Mouse (Mus musculus) B cell, adult 2 months (primary cell): ENCODE results near the gene Alk.
A peak's percentile ranks its signal among the peaks of the same experiment; 100 is the strongest.

Experiments used
- DNase-seq, 2 experiments: peaks; one replicate each; pipeline ENCODE4 v3.0.0; 2022

Alk gene

DNA sequence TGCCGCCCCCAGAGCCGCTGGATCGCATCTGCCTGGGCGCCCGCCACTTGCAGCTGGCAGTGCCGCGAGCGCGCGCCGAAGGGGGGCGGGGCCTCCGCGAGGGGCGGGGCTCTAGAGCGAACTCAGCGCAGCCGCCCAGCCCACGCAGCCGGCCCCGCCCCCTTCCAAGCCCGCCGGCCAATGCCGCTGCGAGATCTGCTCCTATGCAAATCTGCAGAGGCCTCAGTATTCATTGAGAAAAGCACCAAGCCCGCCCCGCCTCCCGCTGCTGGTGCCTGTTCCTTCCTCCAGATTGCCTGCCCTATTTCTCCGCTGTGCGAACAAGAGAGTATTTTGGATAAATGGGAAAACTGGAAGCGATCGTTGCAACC, at the start of gene Alk:
TSS of gene Alk (minus strand) at position 18 of the 371 bp plus-strand sequence.
- DNase-seq = peak; percentile 86 to 87

- DNase-seq = no peak
Observed at GRCm38 (mm10) chr17:72652801-72653200, 48.4 kb upstream of the Alk start.

GRCm38 (mm10) chr17:72648607-72649217, 44.3 kb upstream of the Alk start:
- no peak for DNase-seq

DNA sequence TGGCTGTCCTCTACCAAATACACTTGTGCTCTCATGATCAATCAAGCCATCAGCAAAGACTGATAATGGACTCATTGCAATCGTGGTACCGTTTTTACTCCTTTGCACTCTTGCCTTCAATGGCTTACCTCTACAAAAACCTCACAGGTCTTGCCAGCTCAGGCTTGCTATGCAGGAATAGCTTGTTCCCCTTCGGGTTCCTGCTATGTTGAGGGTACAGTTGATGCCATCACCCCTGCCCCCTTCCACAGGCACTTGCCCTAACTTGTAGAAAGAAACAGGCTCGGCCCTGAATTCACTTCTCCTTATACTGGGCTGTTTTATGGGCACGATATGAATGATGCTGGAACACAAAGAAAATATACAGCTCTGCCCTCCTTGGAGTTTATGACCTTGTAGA, 41.7 kb upstream of the Alk start:
- no peak for DNase-seq

DNA sequence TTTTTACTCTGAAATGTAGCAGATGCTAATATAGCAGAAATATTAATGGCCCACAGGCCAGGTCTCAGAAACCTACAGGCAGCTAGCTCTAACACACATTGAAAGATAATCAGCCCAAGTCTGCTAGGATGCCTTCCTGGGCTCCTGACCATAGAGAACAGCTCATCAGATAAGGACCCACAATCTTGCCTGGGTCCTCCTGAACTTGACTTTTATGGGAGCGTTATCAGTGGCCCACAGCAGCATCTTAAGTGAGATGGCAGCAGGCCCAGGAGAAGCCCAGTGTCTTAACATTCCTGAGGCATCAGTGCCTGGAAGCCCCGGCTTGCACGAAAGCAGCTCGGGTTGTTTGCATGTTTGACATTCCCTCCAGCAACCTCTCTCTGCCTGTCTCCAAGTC, 35.7 kb upstream of the Alk start:
- no peak for DNase-seq

DNA sequence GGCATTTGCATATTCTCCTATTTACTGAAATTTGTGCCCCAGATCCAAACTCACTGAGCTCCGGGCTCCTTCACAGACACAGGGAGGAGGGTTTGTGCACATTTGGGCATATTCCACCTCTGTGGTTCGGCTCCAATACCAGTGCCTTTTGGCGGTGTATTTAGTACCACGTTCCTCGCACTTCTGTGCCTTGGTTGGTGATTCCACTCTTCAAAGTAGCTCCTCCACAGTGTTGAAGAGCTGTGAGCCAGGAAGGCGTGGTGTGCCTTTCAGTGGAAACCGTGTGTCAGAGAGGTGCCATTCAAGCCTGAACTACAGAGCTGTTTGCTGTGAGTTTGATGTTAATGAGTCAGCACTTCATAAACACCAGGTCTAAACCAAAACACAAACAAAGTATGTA, 35.0 kb upstream of the Alk start:
- DNase-seq = no peak

GRCm38 (mm10) chr17:72606251-72606650, 1.8 kb upstream of the Alk start:
- DNase-seq = peak; percentile 89

DNA sequence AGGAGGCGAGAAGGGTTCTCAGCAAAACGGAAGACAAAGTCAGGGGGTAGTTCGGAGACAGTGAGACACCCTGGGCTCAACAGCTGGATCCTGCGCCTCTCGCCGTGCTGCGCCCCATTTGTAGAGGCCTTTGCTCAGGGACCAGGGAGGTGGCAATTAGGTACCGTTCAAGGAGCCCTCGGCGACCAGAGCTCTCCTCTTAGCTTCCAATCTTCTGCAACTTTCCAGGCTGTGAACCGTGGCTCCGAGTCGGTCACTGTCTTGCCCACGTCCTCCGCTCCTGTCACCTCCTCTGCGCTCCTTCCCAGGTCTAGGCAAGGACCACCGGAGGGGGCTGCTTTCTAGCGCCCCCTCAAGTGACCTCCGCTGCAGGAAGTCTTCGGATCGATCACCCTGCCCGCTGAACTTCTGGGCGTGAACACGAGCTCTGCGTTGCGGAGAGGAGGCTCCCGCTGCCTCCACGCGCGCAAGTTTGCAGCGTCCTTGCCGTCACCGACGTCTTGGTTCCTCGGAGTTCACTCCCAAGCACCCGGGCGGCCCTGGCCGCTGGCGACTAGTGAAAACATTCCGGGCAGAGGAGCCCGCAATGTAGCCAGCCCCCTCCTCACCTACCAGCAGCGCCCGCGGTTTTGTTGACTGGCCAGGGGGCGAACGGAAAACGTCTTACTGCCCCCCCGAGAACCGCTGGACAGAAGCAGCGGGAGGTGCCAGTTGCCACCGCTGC, 379 bp downstream of the Alk start:
- DNase-seq = peak; percentile 12 to 18

GRCm38 (mm10) chr17:72603118-72603885, 1.1 kb downstream of the Alk start:
- DNase-seq = peak; percentile 75 to 78

DNA sequence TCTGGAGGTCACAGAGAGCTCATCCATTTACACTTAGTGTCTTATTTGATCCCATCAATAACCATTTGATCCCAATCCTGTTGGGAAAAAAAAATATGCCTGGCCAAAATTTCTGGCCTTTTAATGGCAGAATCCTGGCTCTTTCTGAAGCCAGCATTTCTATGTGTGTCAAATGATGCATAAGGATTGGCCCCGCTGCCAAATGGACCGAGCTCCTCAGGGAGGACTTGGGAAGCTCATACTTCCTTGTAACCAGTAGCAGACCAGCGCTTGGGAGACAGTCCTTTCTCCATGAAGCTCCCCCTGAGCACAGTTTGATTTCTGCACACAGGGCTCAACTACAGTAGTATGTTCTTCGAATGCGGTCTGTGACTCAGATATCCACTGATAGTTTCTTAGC, 3.6 kb downstream of the Alk start:
- no peak for DNase-seq

DNA sequence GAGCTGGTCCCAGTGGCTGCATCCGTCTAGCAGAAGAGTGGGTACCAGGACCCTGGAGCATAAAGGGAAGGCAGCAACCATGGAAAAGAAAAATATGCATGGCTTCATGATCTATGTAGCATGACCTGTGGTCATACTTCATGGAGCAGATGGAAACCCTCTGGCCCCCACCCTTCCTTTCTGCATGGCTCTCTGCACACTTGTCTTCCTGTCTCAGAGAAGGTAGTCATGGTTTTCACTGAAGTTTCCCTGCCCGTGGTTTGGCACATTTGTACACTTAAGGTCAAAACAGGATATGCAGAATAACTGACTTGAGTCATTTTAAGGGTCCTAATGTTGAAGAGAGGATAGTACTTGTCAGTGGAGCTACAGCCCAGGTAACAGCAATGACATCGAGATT, 16.8 kb downstream of the Alk start:
- DNase-seq = peak; percentile 25 to 46

- DNase-seq = no peak
Observed at GRCm38 (mm10) chr17:72580142-72580541, 24.3 kb downstream of the Alk start.

DNA sequence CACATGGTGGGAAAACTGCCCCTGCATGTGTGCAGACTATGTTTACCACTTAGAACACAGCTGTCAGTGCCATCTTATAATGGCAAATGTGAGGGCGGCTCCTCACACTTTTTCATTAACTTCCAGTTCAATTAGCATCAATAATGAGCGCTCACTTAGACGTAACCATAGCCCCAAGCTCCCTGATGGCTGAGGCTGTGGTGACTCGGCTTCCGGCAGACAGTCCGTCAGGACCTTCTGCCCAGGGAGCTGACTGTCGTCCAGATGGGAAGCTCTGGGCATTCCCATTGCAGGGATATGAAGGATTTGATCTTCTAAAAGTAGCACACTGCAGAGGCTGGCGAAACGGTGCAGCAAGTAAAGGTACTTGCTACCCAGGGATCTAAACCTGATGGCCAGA, 25.1 kb downstream of the Alk start:
- no peak for DNase-seq

GRCm38 (mm10) chr17:72571379-72571778, 33.0 kb downstream of the Alk start:
- DNase-seq = no peak

- no peak for DNase-seq
Observed at GRCm38 (mm10) chr17:72569491-72569890, 34.9 kb downstream of the Alk start.

DNA sequence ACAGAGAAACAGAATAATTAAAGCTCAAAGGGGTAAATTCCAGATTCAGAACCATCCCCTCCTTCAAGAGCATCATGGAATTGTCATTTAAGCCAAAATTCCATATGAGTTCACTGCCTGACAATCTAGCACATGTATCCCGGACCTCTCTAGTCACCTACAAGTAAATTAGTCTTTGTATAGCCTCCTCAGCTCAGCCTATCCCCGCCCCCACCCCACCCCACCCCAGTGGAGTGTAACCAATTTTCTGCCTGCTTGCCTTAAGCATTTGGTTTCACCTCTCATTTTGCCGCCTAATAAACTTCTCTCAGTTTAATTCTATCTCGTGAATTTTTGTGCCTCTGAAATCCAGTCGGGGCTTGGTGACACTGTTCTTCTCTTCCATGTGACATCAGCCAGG, 41.0 kb downstream of the Alk start:
- no peak for DNase-seq

DNA sequence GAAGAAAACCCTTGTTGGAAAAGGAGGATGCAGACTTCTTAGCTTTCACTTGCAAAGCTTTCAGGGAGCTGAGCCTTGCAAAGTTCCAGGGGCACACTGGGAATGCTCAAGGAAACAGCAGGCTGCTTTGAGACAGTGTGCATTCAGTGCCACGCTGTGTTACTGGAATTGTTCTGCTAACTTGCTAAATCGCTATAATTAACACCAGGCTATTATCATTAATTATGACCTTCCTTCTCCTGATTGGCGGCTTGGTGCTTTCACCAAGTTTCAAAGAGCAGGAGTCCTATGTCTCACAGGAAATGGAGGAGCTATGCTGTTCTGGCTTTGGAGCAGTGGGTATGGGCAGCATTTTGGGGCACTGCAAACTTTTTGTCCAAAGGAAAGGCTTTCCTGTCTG, 43.0 kb downstream of the Alk start:
- DNase-seq = no peak

DNA sequence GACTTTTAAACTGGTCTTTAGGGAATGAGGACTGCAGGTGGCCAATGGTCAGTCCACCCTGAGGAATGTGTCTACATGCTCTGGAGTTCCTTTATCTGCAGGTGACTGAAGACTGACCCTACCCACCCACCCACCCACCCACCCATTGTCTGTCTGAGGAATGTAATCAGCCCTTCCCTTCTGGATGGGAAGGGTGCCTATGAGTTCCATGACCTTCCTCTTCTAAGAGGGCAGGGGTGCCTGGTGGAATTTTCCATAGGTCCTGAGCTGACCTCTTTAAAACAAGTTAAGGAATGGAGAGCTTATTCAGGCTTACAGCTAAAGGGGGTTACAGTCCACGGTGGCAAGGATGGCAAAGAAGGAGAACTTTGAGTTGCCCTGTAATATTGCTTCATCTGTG, 43.7 kb downstream of the Alk start:
- DNase-seq = no peak

- peak; percentile 3 to 6 for DNase-seq
Observed at GRCm38 (mm10) chr17:72557029-72557735, 47.2 kb downstream of the Alk start.

- no peak for DNase-seq
Observed at GRCm38 (mm10) chr17:72546274-72546673, 58.2 kb downstream of the Alk start.

DNA sequence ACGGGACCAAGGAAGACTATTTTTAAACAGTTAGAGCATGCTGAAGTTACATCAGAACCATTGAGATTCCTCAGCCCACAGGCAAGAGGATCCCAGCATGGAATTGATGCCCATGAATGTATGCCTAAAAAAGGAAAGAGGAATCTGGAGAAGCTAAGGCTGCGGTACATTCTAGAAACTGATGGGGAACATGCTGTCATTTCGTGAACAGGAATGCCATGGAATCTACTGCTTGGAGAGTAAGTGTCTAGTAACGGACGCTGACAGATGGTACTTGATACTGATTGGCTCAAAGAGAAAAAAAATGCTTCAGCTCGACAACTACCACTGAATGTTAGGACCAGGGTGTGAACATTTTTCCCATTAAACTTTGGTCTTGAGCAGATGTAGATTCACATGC, 69.1 kb downstream of the Alk start:
- DNase-seq = no peak

GRCm38 (mm10) chr17:72532266-72532665, 72.2 kb downstream of the Alk start:
- no peak for DNase-seq

- no peak for DNase-seq
Observed at GRCm38 (mm10) chr17:72528481-72528880, 75.9 kb downstream of the Alk start.
